Mouse (Mus musculus) embryo, embryonic 10 days (tissue): Measurements from ENCODE around the gene Aurkb.

Experiments used
- DNase-seq: peaks from one replicate; pipeline ENCODE4 v3.0.0-alpha.2; 2015; ENCODE audit warnings: low spot score

Gene Aurkb

GRCm38 (mm10) chr11:69098039-69098761 lies 52.8 kb downstream of the Aurkb start:
- DNase-seq: no peak

DNA sequence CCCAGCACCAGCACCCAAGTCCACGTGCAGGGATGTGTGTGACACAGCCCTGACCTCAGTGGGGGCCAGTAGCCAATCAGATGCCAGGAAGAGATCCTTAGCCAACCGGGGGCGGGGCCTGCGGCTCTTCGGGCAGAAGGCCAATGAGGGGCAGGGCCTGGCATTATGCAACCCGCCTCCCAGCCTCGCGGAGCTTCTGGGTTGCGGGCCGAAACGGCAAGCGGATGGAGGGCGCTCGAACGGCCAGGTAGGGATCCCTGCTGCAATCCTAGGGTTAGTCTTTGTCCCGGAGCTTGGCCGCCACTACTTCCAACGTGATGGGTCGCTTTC lies 53.3 kb downstream of the Aurkb start:
- peak; percentile 93 for DNase-seq

DNA sequence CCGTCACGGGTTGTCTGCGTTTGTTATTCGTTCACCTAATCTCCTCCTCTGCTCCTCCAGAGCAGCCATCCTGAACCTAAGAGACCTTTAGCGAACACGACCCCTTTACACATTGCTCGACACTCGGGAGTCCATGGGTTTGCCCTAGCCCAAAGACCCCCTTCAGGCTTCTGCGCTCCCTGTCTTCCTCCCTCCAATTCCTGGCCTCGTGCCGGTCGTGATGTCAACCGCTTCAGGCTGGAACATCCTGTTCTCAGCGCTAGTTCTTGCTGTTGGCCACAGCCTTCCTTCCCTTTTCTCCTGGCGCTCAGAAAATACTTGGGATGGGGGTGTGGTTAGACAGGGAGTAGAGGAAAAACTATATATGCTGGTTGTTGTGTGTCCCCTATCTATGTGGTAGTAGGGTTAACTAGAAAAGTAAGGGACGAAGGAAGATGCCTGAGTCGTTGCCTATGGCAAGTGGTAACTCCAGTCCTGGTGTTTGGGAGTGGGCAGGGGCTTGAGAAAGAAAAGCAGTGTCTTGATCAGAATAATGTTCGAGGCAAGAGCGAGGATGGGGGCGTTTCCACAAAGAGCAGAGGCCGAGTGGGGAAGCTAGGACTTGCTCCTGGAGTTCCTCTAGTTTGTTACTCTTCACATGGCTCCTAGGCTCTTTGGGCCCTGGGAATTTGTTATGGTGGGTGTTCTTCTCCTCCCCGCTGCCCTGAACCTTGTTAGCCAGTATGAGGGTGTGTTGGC lies 53.9 kb downstream of the Aurkb start:
- DNase-seq: no peak

DNA sequence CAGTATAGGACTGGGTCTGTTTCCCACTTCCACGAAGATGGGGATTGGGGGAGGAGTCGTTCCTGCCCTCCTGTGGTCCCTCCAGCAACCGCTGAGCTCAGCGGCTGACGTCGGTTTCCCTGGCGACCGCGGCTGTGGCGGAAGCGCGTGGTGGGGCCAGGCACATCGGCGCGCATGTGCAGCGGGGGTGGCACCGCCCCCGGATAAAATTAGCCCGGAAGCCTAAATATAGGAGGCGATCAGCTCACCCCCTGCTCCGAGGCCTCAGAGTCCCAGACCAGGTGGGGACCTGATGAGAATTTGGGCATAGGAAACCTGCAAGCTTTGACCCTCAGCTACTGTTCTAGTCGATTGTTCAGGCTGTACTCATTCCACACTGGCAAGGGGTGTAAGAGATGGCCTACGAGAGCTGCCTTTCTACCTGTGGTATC lies 54.5 kb downstream of the Aurkb start:
- DNase-seq: peak; percentile 91

DNA sequence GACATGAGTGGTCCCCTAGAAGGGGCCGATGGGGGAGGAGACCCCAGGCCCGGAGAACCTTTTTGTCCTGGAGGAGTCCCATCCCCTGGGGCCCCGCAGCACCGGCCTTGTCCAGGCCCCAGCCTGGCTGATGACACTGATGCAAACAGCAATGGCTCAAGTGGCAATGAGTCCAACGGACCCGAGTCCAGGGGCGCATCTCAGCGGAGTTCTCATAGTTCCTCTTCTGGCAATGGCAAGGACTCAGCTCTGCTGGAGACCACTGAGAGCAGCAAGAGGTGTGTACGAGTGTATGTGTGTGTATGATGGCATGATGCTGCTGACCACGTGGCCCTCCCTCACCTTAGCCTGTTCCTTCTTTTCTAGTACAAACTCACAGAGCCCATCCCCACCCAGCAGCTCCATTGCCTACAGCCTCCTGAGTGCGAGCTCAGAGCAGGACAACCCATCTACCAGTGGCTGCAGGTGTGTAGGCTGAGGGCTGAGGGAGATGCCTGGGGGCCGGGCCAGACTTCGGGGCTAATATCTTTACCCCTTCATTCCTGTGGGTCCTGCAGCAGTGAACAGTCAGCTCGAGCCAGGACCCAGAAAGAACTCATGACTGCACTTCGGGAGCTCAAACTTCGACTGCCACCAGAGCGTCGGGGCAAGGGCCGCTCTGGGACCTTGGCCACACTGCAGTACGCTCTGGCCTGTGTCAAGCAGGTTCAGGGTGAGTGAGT lies 55.4 kb downstream of the Aurkb start:
- DNase-seq: no peak
